Mouse (Mus musculus): ENCODE data around the gene Btn2a2.
A peak's percentile ranks its signal among the peaks of the same experiment; 100 is the strongest.

The Btn2a2 gene

GRCm38 (mm10) chr13:23521703-23522102 is 33.0 kb upstream of the Btn2a2 start:
- peak; percentile 83 to 87 for DNase-seq (ENCODE audit: low spot score in 2 of 2)

DNA sequence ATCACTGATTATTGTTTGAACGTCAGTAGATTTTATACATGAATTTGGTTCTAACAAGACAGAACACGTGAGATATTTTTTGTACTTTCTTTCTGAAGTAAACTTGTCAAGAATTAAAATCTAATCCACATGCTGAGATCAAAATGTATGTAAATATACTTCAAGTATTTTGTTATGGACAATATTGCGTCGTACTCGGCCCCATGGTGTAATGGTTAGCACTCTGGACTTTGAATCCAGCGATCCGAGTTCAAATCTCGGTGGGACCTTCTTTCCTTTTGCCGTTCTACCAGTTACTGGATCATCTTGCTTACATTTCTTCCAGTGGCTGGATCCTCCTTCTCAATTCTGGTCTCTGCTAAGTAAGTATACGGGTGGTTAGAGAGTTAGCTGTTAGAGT is 30.8 kb upstream of the Btn2a2 start:
- peak; percentile 83 to 84 for DNase-seq (ENCODE audit: low spot score in 2 of 2)

DNA sequence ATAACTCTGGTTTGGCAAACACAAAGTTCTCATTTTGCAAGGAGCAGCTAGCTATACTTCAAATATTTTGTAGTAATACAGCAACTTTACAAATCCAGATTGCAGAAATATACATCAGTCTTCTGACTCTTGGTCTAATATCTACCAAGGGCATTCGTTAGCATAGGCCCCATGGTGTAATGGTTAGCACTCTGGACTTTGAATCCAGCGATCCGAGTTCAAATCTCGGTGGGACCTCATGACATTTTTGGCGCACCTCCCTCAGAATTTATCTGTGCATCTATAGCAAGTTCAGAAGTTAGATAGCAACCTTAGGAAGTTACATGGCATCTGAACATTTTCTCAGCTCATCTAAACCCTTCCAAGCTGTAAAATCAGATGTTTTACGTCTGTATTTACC is 30.2 kb upstream of the Btn2a2 start:
- DNase-seq (ENCODE audit: low spot score in 2 of 2), result peak; percentile 90

- no peak for DNase-seq (ENCODE audit: low spot score in 2 of 2)
Measured at GRCm38 (mm10) chr13:23518295-23518603, 29.6 kb upstream of the Btn2a2 start.

DNA sequence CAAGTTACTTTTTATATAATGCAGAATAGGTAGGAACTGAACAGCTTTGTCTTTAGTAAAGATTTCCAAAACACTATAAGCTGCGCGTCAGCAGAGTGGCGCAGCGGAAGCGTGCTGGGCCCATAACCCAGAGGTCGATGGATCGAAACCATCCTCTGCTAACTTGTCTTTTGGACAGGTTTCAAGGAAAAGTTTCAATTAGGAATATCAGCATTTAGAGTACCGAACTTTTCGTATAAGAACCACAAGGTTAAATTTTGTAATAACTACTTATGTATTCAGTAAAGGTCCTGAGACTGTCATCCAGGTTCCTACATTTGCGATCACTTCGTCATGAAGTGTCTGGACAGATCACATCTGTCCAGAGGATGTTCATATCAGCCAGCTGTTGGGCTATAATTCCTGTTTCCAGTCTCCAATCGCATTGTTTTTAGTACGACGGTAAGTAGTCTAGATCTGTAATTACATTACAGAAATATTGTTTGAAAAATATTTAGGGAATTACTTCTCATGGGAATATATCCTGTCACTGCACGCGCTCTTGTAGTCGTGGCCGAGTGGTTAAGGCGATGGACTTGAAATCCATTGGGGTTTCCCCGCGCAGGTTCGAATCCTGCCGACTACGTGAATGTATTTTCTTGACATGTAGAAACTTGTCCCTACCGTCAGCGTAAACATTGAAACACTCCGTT is 29.1 kb upstream of the Btn2a2 start:
- peak; percentile 94 for DNase-seq (ENCODE audit: low spot score in 2 of 2)

- DNase-seq (ENCODE audit: low spot score in 2 of 2), result peak; percentile 75 to 82
Measured at GRCm38 (mm10) chr13:23516822-23517602, 28.4 kb upstream of the Btn2a2 start.

DNA sequence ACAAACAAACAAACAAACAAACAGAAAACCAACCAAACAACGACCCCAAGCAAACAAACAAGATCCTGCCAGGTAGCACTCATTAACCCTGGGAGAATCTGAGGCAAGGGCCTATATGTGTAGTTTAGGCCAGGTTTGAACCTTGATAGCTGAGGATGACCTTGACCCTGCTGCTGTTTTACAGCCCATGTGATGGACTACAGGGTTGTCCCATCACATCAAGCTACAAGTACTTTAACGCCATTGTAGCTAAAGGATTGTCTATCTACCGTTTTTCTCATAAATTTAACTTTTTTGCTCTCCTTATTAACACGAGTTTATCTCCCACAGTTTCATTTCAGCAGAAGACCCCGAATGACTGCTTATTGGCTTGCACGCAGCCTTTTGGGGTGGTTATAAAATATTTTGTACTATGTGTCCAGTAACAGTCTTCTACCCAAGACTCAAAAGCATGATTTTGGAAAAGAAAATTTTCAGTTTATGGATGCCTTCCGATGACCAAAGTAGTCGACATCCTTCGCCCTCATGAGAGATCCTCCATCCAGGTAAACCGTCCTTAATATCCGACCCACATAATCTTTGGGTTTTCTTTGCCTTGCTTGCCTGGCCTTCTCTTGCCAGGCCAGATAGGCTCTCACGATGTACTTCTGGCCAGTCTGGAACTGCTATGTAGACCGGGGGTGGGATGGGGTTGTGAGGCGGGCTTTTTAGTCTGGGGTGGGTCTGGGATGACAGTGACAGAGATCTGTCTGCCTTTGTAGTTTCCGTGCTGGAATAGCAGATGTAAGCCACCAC is 27.4 kb upstream of the Btn2a2 start:
- no peak for DNase-seq (ENCODE audit: low spot score in 2 of 2)

DNA sequence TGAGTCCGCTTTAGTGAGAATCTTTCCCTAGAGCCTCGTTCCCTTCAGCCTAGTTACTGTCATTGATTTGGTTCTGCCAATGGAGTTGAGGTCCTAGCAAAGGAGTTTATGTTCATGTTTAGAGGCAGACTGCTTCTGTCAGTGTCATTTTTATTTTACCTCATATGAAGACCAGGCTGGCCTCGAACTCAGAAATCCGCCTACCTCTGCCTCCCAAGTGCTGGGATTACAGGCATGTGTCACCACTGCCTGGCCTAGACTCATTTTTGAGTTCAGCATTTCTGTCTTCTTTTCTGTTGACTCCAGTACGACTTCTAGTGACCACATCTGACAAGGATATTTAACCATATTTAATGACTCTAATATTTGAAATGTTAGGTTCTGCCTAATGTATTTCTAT is 26.6 kb upstream of the Btn2a2 start:
- DNase-seq (ENCODE audit: low spot score in 2 of 2), result no peak

DNA sequence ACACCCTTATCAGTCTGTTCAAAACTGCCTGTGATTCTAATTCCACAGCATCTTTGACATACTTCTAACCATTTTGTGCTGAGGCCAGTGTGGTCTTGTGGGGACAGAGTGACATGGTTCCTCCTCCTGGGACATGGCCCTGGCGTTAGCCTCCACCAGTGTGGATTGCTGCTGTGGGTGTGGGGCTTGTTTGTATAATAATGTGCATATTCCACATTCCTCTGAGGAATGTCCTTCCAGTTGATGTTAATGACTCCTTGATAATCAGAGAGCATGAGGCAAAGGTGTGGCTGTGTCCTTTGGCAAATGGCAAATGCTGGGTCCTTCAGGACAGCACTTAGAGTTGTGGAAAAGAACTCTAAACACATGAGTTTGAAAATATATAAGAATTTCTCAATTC is 24.9 kb upstream of the Btn2a2 start:
- no peak for DNase-seq (ENCODE audit: low spot score in 2 of 2)

DNA sequence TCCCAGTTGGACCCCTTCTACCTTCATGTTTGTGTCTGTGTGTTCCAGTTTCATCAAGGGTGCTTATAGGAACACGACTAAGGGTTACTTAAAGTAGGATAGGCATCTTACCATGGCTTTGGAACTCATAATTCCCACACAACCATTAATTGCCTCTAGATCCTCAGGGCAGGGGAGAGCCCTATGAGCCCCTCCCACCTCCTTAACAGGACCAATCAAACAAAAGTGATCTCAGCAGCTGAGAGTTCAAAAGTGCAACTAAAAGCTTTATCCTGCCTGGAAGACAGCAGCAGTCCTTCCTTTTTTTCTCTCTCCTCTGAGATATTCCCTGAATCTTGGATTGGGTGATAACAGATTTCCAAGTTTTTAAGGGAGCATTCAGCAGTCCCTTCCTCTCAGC is 21.5 kb upstream of the Btn2a2 start:
- DNase-seq (ENCODE audit: low spot score in 2 of 2), result no peak

- no peak for DNase-seq (ENCODE audit: low spot score in 2 of 2)
Measured at GRCm38 (mm10) chr13:23506819-23507515, 18.3 kb upstream of the Btn2a2 start.

- DNase-seq (ENCODE audit: low spot score in 2 of 2), result peak; percentile 52 to 64
Measured at GRCm38 (mm10) chr13:23506351-23506750, 17.7 kb upstream of the Btn2a2 start.

GRCm38 (mm10) chr13:23505662-23506345 is 17.1 kb upstream of the Btn2a2 start:
- DNase-seq (ENCODE audit: low spot score in 2 of 2), result no peak

DNA sequence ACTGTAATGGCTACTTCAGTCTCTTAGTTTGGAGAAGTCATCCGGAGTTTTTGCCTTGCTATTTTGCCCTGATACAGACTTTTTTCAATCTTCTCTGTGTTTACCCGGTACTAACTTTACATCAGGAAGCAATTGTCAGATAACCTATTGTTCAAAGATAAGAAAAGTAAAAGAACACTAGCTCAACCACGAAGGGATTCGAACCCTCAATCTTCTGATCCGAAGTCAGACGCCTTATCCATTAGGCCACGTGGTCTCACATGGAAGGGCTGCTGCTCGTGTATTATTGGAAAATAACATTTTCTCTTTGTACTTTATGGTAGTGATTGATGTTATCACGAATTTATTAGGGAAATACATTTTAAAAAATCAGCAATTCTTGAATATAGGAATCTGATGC is 15.1 kb upstream of the Btn2a2 start:
- peak; percentile 42 to 59 for DNase-seq (ENCODE audit: low spot score in 2 of 2)

DNA sequence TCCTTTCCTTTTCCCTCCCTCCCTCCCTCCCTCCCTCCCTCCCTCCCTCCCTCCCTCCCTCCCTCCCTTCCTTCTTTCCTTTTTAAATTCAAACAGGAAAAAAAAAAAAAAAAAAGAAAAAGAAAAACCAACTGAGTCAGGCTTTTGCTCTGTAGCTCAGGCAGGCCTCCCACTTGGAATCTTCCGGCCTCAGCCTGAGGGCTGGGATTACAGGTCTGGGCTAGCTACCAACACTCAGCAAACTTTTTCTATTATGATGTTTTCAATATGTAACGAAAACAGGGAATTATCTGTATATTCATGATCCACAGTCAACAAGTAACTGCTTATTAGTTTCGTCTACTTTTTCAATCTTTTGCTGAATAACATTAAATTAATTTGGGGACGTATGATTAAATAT is 14.3 kb upstream of the Btn2a2 start:
- no peak for DNase-seq (ENCODE audit: low spot score in 2 of 2)

DNA sequence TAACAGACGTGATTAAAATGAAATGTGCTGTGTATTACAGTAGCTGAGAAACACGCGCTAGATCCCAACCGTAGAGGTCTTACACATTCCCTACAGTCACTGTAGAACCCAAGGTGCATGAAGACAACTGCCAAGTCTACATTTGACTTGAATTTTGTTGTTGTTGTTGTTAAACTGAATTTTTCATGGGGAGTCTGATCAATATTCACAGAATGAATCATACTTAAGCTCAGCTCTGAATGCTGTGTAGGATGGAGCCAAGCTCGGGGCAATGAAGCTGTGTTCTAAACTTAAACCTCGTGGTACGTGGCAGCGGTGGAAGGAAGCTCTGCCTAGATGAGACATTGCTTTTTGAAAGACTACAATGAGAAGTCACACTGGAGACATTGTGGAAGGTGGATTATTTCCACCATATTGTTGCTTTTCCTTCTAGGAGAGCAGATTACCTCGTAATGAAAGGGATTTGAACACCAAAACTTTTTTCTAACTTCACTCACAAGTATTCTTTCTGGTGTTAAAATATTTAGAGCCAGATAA is 13.4 kb upstream of the Btn2a2 start:
- no peak for DNase-seq (ENCODE audit: low spot score in 2 of 2)

GRCm38 (mm10) chr13:23501511-23501910 is 12.9 kb upstream of the Btn2a2 start:
- no peak for DNase-seq (ENCODE audit: low spot score in 2 of 2)

DNA sequence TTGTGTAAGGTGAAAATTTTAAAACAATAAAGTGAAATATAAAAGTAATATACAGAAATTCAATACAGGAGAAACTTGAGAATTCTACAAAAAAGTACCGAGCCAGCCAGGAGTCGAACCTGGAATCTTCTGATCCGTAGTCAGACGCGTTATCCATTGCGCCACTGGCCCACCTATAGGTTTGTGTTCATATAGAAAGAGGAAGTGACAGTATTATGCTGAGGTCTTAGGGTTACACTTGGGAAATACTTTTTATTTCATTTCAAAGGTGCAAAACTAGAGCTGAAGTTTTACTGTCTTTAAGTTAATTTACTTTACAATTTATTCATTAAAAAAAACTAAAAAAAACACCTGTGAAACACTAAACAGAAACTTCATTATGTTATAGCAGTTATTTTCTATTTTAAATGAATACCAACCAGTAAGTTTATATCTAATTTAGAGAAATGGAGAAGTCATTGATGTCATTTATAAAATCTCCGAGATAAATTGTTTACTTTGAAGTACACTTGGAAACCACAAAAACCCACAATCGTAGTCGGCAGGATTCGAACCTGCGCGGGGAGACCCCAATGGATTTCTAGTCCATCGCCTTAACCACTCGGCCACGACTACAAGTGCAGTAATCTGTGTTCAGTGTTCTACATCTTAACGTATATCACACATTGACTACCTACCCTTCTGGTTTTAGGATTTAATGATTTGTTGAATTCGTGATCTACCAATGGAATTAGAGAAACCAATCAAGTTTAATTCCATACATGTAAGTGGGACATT is 12.0 kb upstream of the Btn2a2 start:
- peak; percentile 67 to 78 for DNase-seq (ENCODE audit: low spot score in 2 of 2)

DNA sequence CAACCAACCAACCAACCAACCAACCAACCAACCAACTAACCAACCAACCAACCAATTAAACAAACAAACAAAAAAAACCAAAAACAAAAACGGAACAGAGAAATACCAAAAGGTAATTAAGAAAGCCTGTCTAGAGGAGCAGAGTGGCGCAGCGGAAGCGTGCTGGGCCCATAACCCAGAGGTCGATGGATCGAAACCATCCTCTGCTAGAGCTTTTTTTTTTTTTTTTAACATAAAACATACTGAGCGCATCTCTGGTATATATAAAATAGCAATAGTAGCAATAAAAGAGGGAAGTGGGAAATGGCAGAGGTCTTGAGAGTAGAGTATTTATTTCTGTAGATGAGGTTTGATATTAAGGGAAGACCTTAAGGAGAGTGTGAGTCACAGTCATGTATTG is 11.3 kb upstream of the Btn2a2 start:
- DNase-seq (ENCODE audit: low spot score in 2 of 2), result no peak

GRCm38 (mm10) chr13:23498653-23499052 is 10.0 kb upstream of the Btn2a2 start:
- DNase-seq (ENCODE audit: low spot score in 2 of 2), result no peak
